Mouse (Mus musculus): ENCODE data around the gene Tmem8b.

The Tmem8b gene

GRCm38 (mm10) chr4:43656339-43657109, 12.2 kb upstream of the Tmem8b start, which contains the start of gene Hint2:
Hint2 (minus strand) TSS chr4:43656466.
- peak; percentile 93 to 96 for DNase-seq (ENCODE audit: low spot score in 2 of 2)

- DNase-seq (ENCODE audit: low spot score in 2 of 2): no peak
These were observed 11.6 kb upstream of the Tmem8b start for GRCm38 (mm10) chr4:43657146-43657545.

- no peak for DNase-seq (ENCODE audit: low spot score in 2 of 2)
These were observed 2.4 kb upstream of the Tmem8b start for GRCm38 (mm10) chr4:43666412-43666811.

GRCm38 (mm10) chr4:43669428-43669794, 640 bp downstream of the Tmem8b start:
- peak in 1 of 2 experiments; percentile 32 for DNase-seq (ENCODE audit: low spot score in 2 of 2)

- peak; percentile 61 to 73 for DNase-seq (ENCODE audit: low spot score in 2 of 2)
These were observed 3.3 kb downstream of the Tmem8b start for GRCm38 (mm10) chr4:43672070-43672469.

GRCm38 (mm10) chr4:43673703-43674102, 4.9 kb downstream of the Tmem8b start:
- DNase-seq (ENCODE audit: low spot score in 2 of 2): no peak

GRCm38 (mm10) chr4:43674974-43675373, 6.2 kb downstream of the Tmem8b start:
- DNase-seq (ENCODE audit: low spot score in 2 of 2): no peak

- DNase-seq (ENCODE audit: low spot score in 2 of 2): no peak
These were observed 6.8 kb downstream of the Tmem8b start for GRCm38 (mm10) chr4:43675608-43676007.

GRCm38 (mm10) chr4:43678541-43678940, 9.8 kb downstream of the Tmem8b start:
- DNase-seq (ENCODE audit: low spot score in 2 of 2): no peak

GRCm38 (mm10) chr4:43679416-43680043, 10.8 kb downstream of the Tmem8b start:
- no peak for DNase-seq (ENCODE audit: low spot score in 2 of 2)

GRCm38 (mm10) chr4:43690021-43690420, 21.2 kb downstream of the Tmem8b start:
- DNase-seq (ENCODE audit: low spot score in 2 of 2): no peak

GRCm38 (mm10) chr4:43691026-43691425, 22.3 kb downstream of the Tmem8b start:
- DNase-seq (ENCODE audit: low spot score in 2 of 2): no peak

- DNase-seq (ENCODE audit: low spot score in 2 of 2): no peak
These were observed 25.1 kb downstream of the Tmem8b start for GRCm38 (mm10) chr4:43693806-43694241.

- no peak for DNase-seq (ENCODE audit: low spot score in 2 of 2)
These were observed 25.9 kb downstream of the Tmem8b start for GRCm38 (mm10) chr4:43694439-43695248.

- no peak for DNase-seq (ENCODE audit: low spot score in 2 of 2)
These were observed 26.5 kb downstream of the Tmem8b start for GRCm38 (mm10) chr4:43695249-43695671.

- no peak for DNase-seq (ENCODE audit: low spot score in 2 of 2)
These were observed 27.8 kb downstream of the Tmem8b start for GRCm38 (mm10) chr4:43696561-43696960.

- no peak for DNase-seq (ENCODE audit: low spot score in 2 of 2)
These were observed 31.9 kb downstream of the Tmem8b start, which contains the start of gene Olfr70 for GRCm38 (mm10) chr4:43700707-43701106. Olfr70 (minus strand) TSS chr4:43700807.

- no peak for DNase-seq (ENCODE audit: low spot score in 2 of 2)
These were observed 34.7 kb downstream of the Tmem8b start for GRCm38 (mm10) chr4:43703439-43703838.

- DNase-seq (ENCODE audit: low spot score in 2 of 2): no peak
These were observed 35.1 kb downstream of the Tmem8b start for GRCm38 (mm10) chr4:43703851-43704250.

- DNase-seq (ENCODE audit: low spot score in 2 of 2): no peak
These were observed 37.2 kb downstream of the Tmem8b start for GRCm38 (mm10) chr4:43705991-43706390.

GRCm38 (mm10) chr4:43709869-43710268, 41.1 kb downstream of the Tmem8b start, which contains the start of gene Olfr71:
Olfr71 (minus strand) TSS chr4:43710255.
- no peak for DNase-seq (ENCODE audit: low spot score in 2 of 2)

GRCm38 (mm10) chr4:43711821-43712220, 43.0 kb downstream of the Tmem8b start:
- DNase-seq (ENCODE audit: low spot score in 2 of 2): peak; percentile 62 to 66
